Mouse (Mus musculus): Measurements from ENCODE around the gene Nedd9. TPM values are rescaled to one million over a fixed set of nuclear protein-coding genes. Genes with fewer than 3 reads are reported as not detected.

The Nedd9 gene
- polyA plus RNA-seq, 1 experiment from 2014 or later, result 11.9 TPM

- Histone ChIP-seq H3K36me3 (ENCODE audit: control insufficient read depth, insufficient read depth, low read length) (no peaks in the 10 kb centered on the region), H3K9me3 (ENCODE audit: control insufficient read depth, low read length) (no peaks in the 10 kb centered on the region), H3K27me3 (replicated peaks; ENCODE audit: control insufficient read depth, insufficient read depth, low read length) (no peaks in the 10 kb centered on the region), H3K4me1 (ENCODE audit: control insufficient read depth, insufficient read depth, low read depth, low read length) (peaks cover 4% of the 10 kb centered on the region), H3K4me3 (ENCODE audit: low read length) (no peak overlapping the region), H3K4me2 (ENCODE audit: low read length) (no peak overlapping the region), H3K27ac (ENCODE audit: low read depth, low read length) (no peak overlapping the region), H3K9ac (ENCODE audit: low read depth, low read length) (no peak overlapping the region)
- WGBS, result 89% methylated on average over 9 of the region's 9 CpGs
- ATAC-seq, result no peak
Measured at GRCm38 (mm10) chr13:41364273-41364672, 122.9 kb downstream of the Nedd9 start.

- H3K27me3 ChIP-seq (replicated peaks; ENCODE audit: control insufficient read depth, insufficient read depth, low read length), result no peaks in the 10 kb centered on the region
- H3K9ac ChIP-seq (ENCODE audit: low read depth, low read length), result no peak overlapping the region
- H3K36me3 ChIP-seq (ENCODE audit: control insufficient read depth, insufficient read depth, low read length), result no peaks in the 10 kb centered on the region
- no peaks in the 10 kb centered on the region for H3K9me3 ChIP-seq (ENCODE audit: control insufficient read depth, low read length)
- no peak overlapping the region for H3K27ac ChIP-seq (ENCODE audit: low read depth, low read length)
- H3K4me2 ChIP-seq (ENCODE audit: low read length), result no peak overlapping the region
- no peak for ATAC-seq
- H3K4me3 ChIP-seq (ENCODE audit: low read length), result no peak overlapping the region
- peaks cover 9% of the 10 kb centered on the region for H3K4me1 ChIP-seq (ENCODE audit: control insufficient read depth, insufficient read depth, low read depth, low read length)
- 54% methylated on average over 6 of the region's 6 CpGs for WGBS
Measured at GRCm38 (mm10) chr13:41362909-41363308, 124.3 kb downstream of the Nedd9 start.

- H3K9me3 ChIP-seq (ENCODE audit: control insufficient read depth, low read length), result no peaks in the 10 kb centered on the region
- H3K36me3 ChIP-seq (ENCODE audit: control insufficient read depth, insufficient read depth, low read length), result no peaks in the 10 kb centered on the region
- H3K4me1 ChIP-seq (ENCODE audit: control insufficient read depth, insufficient read depth, low read depth, low read length), result peaks cover 16% of the 10 kb centered on the region
- H3K27ac ChIP-seq (ENCODE audit: low read depth, low read length), result no peak overlapping the region
- WGBS, result 19% methylated on average over 8 of the region's 8 CpGs
- H3K4me2 ChIP-seq (ENCODE audit: low read length), result peak overlapping the region; percentile 82
- no peak overlapping the region for H3K9ac ChIP-seq (ENCODE audit: low read depth, low read length)
- no peak overlapping the region for H3K4me3 ChIP-seq (ENCODE audit: low read length)
- H3K27me3 ChIP-seq (replicated peaks; ENCODE audit: control insufficient read depth, insufficient read depth, low read length), result no peaks in the 10 kb centered on the region
- no peak for ATAC-seq
Measured at GRCm38 (mm10) chr13:41360272-41360815, 126.8 kb downstream of the Nedd9 start.

GRCm38 (mm10) chr13:41359330-41360215 is 127.6 kb downstream of the Nedd9 start:
- peak overlapping the region; percentile 79 for H3K9ac ChIP-seq (ENCODE audit: low read depth, low read length)
- H3K36me3 ChIP-seq (ENCODE audit: control insufficient read depth, insufficient read depth, low read length), result no peaks in the 10 kb centered on the region

DNA sequence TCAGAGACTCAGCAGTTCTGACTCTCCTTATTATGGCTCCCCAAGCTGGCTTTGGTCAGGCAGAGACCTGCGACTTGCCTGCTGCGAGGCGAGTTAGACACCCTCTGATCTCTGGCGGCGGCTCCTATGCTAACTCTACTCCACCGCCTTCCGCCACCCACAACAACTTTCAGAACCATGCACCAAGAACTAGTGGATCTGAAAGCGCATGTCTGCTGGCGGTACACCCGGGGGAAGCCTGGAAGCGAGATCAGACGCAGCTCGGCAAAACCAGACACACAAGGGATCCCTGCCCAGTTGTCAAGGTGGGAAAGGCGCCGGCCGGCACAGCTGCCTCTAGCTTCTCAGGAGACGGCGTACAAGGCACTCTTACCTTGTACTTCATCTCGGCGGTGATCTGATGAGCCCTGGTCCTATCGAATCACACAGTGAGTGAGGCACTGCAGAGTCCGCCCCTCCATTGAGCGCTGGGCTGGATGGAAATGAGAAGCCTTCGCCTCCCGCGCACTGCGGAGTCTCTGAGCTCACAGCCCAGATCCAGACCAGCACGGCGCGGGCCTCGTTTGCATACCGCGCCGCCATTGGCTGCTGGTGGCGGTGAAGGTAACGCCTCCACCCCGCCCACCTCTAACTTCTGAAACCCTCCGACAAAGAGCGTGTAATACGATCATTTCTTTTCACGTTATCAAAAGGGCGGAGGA is 128.5 kb downstream of the Nedd9 start:
- Histone ChIP-seq H3K9ac (ENCODE audit: low read depth, low read length) (peak overlapping the region; percentile 79), H3K4me3 (ENCODE audit: low read length) (peak overlapping the region; percentile 76), H3K27ac (ENCODE audit: low read depth, low read length) (peak overlapping the region; percentile 91), H3K4me2 (ENCODE audit: low read length) (peak overlapping the region; percentile 82), H3K9me3 (ENCODE audit: control insufficient read depth, low read length) (no peaks in the 10 kb centered on the region), H3K4me1 (ENCODE audit: control insufficient read depth, insufficient read depth, low read depth, low read length) (peaks cover 20% of the 10 kb centered on the region), H3K27me3 (replicated peaks; ENCODE audit: control insufficient read depth, insufficient read depth, low read length) (no peaks in the 10 kb centered on the region), H3K36me3 (ENCODE audit: control insufficient read depth, insufficient read depth, low read length) (no peaks in the 10 kb centered on the region)
- under 1% methylated on average over 42 of the region's 42 CpGs for WGBS
- ATAC-seq, result peak; percentile 99

More at GRCm38 (mm10) chr13:41359330-41360215, 127.6 kb downstream of the Nedd9 start:
- peaks cover 20% of the 10 kb centered on the region for H3K4me1 ChIP-seq (ENCODE audit: control insufficient read depth, insufficient read depth, low read depth, low read length)
- no peaks in the 10 kb centered on the region for H3K9me3 ChIP-seq (ENCODE audit: control insufficient read depth, low read length)
- peak overlapping the region; percentile 42; the same call in 1 of the 2 replicates for H3K27ac ChIP-seq (ENCODE audit: low read depth, low read length)
- H3K4me2 ChIP-seq (ENCODE audit: low read length), result peak overlapping the region; percentile 82
- H3K4me3 ChIP-seq (ENCODE audit: low read length), result peak overlapping the region; percentile 76
- WGBS, result 1% methylated on average over 16 of the region's 16 CpGs
- ATAC-seq, result no peak; the same call in 1 of the 2 replicates
- no peaks in the 10 kb centered on the region for H3K27me3 ChIP-seq (replicated peaks; ENCODE audit: control insufficient read depth, insufficient read depth, low read length)

DNA sequence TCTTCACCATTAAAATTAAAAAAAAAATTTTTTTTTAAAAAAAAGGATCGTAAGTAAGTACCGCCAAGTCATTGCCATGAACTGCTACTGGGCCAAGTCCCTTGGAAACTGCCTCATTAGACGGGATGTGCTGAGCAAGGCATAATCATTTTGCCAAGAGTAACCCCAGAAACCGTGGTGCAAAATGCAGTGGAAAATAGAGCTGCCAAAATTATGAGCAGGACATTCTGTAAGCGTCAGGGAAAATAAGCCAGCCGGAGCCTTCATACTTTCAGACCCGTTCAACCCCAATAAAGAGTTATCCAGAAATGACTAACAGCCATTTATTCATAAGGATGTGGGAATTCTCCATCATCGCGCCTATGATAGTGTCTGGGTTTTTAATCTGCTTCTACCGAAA is 129.2 kb downstream of the Nedd9 start:
- H3K4me2 ChIP-seq (ENCODE audit: low read length), result peak overlapping the region; percentile 82
- 6% methylated on average over 10 of the region's 10 CpGs for WGBS
- peak overlapping the region; percentile 91 for H3K27ac ChIP-seq (ENCODE audit: low read depth, low read length)
- H3K27me3 ChIP-seq (replicated peaks; ENCODE audit: control insufficient read depth, insufficient read depth, low read length), result no peaks in the 10 kb centered on the region
- ATAC-seq, result no peak
- H3K4me1 ChIP-seq (ENCODE audit: control insufficient read depth, insufficient read depth, low read depth, low read length), result peaks cover 20% of the 10 kb centered on the region
- H3K36me3 ChIP-seq (ENCODE audit: control insufficient read depth, insufficient read depth, low read length), result no peaks in the 10 kb centered on the region
- peak overlapping the region; percentile 79 for H3K9ac ChIP-seq (ENCODE audit: low read depth, low read length)
- no peaks in the 10 kb centered on the region for H3K9me3 ChIP-seq (ENCODE audit: control insufficient read depth, low read length)
- peak overlapping the region; percentile 76 for H3K4me3 ChIP-seq (ENCODE audit: low read length)

GRCm38 (mm10) chr13:41357586-41357985 is 129.6 kb downstream of the Nedd9 start:
- ATAC-seq, result no peak
- Histone ChIP-seq H3K4me3 (ENCODE audit: low read length) (peak overlapping the region; percentile 76), H3K9me3 (ENCODE audit: control insufficient read depth, low read length) (no peaks in the 10 kb centered on the region), H3K27me3 (replicated peaks; ENCODE audit: control insufficient read depth, insufficient read depth, low read length) (no peaks in the 10 kb centered on the region), H3K4me1 (ENCODE audit: control insufficient read depth, insufficient read depth, low read depth, low read length) (peaks cover 23% of the 10 kb centered on the region), H3K4me2 (ENCODE audit: low read length) (peak overlapping the region; percentile 82), H3K36me3 (ENCODE audit: control insufficient read depth, insufficient read depth, low read length) (no peaks in the 10 kb centered on the region), H3K9ac (ENCODE audit: low read depth, low read length) (peak overlapping the region; percentile 53), H3K27ac (ENCODE audit: low read depth, low read length) (peak overlapping the region; percentile 91; the same call in 1 of the 2 replicates)
- 22% methylated on average over 3 of the region's 3 CpGs for WGBS

DNA sequence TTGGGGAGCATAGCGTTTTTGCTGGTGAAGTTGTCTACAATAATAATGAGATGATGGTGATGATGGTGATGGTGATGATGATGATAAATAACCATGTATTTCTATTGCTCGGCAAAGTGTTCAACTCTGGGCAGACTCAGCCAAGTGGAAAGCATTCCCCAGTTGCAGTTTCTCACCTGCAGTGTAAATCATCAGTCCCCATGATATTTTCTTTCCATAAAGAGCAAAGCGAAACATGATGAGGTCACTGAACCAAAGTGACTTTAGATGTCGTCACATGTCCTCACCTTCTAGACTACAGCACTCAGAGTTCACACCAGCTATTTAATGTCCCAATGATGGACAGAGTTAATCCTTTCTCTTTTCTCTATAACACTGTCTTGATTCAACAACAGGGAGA is 130.0 kb downstream of the Nedd9 start:
- 63% methylated on average over 4 of the region's 4 CpGs for WGBS
- Histone ChIP-seq H3K9me3 (ENCODE audit: control insufficient read depth, low read length) (no peaks in the 10 kb centered on the region), H3K27me3 (replicated peaks; ENCODE audit: control insufficient read depth, insufficient read depth, low read length) (no peaks in the 10 kb centered on the region), H3K4me2 (ENCODE audit: low read length) (peak overlapping the region; percentile 82), H3K4me1 (ENCODE audit: control insufficient read depth, insufficient read depth, low read depth, low read length) (peaks cover 26% of the 10 kb centered on the region), H3K27ac (ENCODE audit: low read depth, low read length) (no peak overlapping the region), H3K4me3 (ENCODE audit: low read length) (peak overlapping the region; percentile 76), H3K9ac (ENCODE audit: low read depth, low read length) (no peak overlapping the region; the same call in 1 of the 2 replicates), H3K36me3 (ENCODE audit: control insufficient read depth, insufficient read depth, low read length) (no peaks in the 10 kb centered on the region)
- no peak for ATAC-seq

- H3K4me3 ChIP-seq (ENCODE audit: low read length), result no peak overlapping the region
- no peaks in the 10 kb centered on the region for H3K27me3 ChIP-seq (replicated peaks; ENCODE audit: control insufficient read depth, insufficient read depth, low read length)
- 51% methylated on average over 2 of the region's 2 CpGs for WGBS
- peaks cover 29% of the 10 kb centered on the region for H3K4me1 ChIP-seq (ENCODE audit: control insufficient read depth, insufficient read depth, low read depth, low read length)
- no peak for ATAC-seq
- H3K9me3 ChIP-seq (ENCODE audit: control insufficient read depth, low read length), result no peaks in the 10 kb centered on the region
- H3K9ac ChIP-seq (ENCODE audit: low read depth, low read length), result peak overlapping the region; percentile 22; the same call in 1 of the 2 replicates
- H3K4me2 ChIP-seq (ENCODE audit: low read length), result peak overlapping the region; percentile 42
- no peaks in the 10 kb centered on the region for H3K36me3 ChIP-seq (ENCODE audit: control insufficient read depth, insufficient read depth, low read length)
- no peak overlapping the region for H3K27ac ChIP-seq (ENCODE audit: low read depth, low read length)
Measured at GRCm38 (mm10) chr13:41355552-41355951, 131.6 kb downstream of the Nedd9 start.

Data from hindbrain, embryonic 16.5 days (tissue).